Mouse (Mus musculus): ENCODE results near the gene Ppm1a.

- no peak for TF ChIP-seq CTCF (IDR thresholded peaks at IDR 0.05)
- no peak for TF ChIP-seq EP300 (IDR thresholded peaks at IDR 0.05)
Measured at GRCm38 (mm10) chr12:72809798-72810197, 52.5 kb downstream of the Ppm1a start.
